Mouse (Mus musculus) stomach, postnatal 0 days (tissue): Measurements from ENCODE around the gene Gm3383.
"Not testable (repeated sequence)": the region's sequence is repeated elsewhere in the genome, so short reads cannot be mapped to it uniquely, and the experiment has no call there.

ENCODE experiments used
- CTCF ChIP-seq: IDR thresholded peaks from 2 replicates; pipeline ENCODE4 v1.5.1; 2016; ENCODE audit warnings: antibody characterized with exemption, low read depth, mild to moderate bottlenecking, moderate library complexity
- EP300 ChIP-seq: optimal IDR thresholded peaks from 2 replicates; pipeline ENCODE3; 2016; ENCODE audit warnings: antibody characterized with exemption

DNA sequence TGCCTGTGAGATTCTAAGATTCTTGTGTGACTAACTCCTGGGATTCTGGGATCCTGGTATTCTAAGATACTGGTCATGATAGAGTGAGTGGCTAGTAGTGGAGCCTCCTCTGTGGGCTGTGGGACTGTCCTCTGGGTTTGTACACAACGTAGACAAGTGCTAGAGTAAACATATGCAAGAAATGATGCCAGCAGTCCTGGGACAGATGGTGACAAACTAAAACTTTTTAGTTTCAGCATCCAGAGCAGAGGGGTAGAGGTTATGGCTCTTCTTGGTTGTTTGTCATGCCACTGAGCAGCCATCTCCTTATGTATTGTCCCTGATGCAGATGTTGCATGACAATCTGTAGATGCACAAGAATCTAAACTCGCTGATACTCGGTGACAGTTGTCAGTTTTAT lies 48.1 kb upstream of the Gm3383 start:
- TF ChIP-seq CTCF, EP300: not testable (repeated sequence)
